28 mouse cellular contexts compared by ENCODE assay signal in genomic region chr5:97382548-97383222, GRCm38 (mm10). TPM values are rescaled to one million over a fixed set of nuclear protein-coding genes. Genes with fewer than 3 reads are reported as not detected.
A peak's percentile ranks its signal among the peaks of the same experiment; 100 is the strongest.
DNase-seq lines count a peak whose midpoint lies in the region; ATAC-seq and TF ChIP-seq lines count a peak whose summit lies in the region.
"Had no signal": no experiment of that assay in that cellular context is flagged by ENCODE, and none has a peak within 500 bp of the region (broad histone marks: within the 10 kb centered on the region; RNA-seq: fewer than 3 reads in every experiment).

No protein-coding gene starts in this region.

- DNase-seq in lung, postnatal 0 days (ENCODE audit: low spot score), result peak; percentile 27
- no peak for DNase-seq in lung, postnatal 36 days
- peak; percentile 53 for DNase-seq in Muller cell, postnatal 12 days (ENCODE audit: inconsistent ontology term)
- no peak for DNase-seq in stomach, postnatal 0 days (ENCODE audit: low spot score)
- no peak for DNase-seq in left cerebral cortex, adult 8-10 months (ENCODE audit: low spot score in 2 of 2)
- DNase-seq in heart, embryonic 10.5 days (ENCODE audit: low spot score), result no peak
- DNase-seq: adrenal gland, postnatal 25 days; cerebellum, adult 18-20 months; cerebellum, postnatal 36 days; heart, postnatal 36 days; kidney, adult 2 months; kidney, postnatal 25 days; spleen, adult 18-20 months had no signal

- WGBS in lung, postnatal 0 days, result 23% methylated on average over 14 of the region's 14 CpGs
- WGBS in intestine, embryonic 16.5 days, result 23% methylated on average over 14 of the region's 14 CpGs
- WGBS in stomach, postnatal 0 days, result 20% methylated on average over 14 of the region's 14 CpGs
- 69% methylated on average over 14 of the region's 14 CpGs for WGBS in heart, embryonic 10.5 days

- H3K27ac ChIP-seq in lung, postnatal 0 days (ENCODE audit: low read length), result no peak overlapping the region
- no peak overlapping the region for H3K27ac ChIP-seq in intestine, embryonic 16.5 days (ENCODE audit: low read length)
- no peak overlapping the region for H3K27ac ChIP-seq in stomach, postnatal 0 days (replicated peaks)
- no peak overlapping the region for H3K27ac ChIP-seq in heart, embryonic 10.5 days
- H3K27ac ChIP-seq: embryonic facial prominence, embryonic 15.5 days; heart, embryonic 13.5 days; hindbrain, embryonic 15.5 days; left cerebral cortex, adult 2 months; limb, embryonic 10.5 days; midbrain, embryonic 12.5 days; neural tube, embryonic 15.5 days had no signal

- no peaks in the 10 kb centered on the region for H3K36me3 ChIP-seq in lung, postnatal 0 days (ENCODE audit: insufficient read depth, low read length)
- H3K36me3 ChIP-seq in intestine, embryonic 16.5 days (ENCODE audit: control insufficient read depth, insufficient read depth, low read length), result no peaks in the 10 kb centered on the region
- H3K36me3 ChIP-seq in stomach, postnatal 0 days (ENCODE audit: control insufficient read depth, insufficient read depth, low read length), result no peaks in the 10 kb centered on the region
- H3K36me3 ChIP-seq in heart, embryonic 10.5 days, result no peaks in the 10 kb centered on the region
- H3K36me3 ChIP-seq: embryonic facial prominence, embryonic 15.5 days; heart, embryonic 13.5 days; hindbrain, embryonic 15.5 days; limb, embryonic 10.5 days; midbrain, embryonic 12.5 days; neural tube, embryonic 15.5 days had no signal

- TF ChIP-seq CTCF in lung, postnatal 0 days (IDR thresholded peaks at IDR 0.05), result no peak
- TF ChIP-seq CTCF in stomach, postnatal 0 days (IDR thresholded peaks at IDR 0.05; ENCODE audit: low read depth), result no peak

- H3K27me3 ChIP-seq in lung, postnatal 0 days (replicated peaks; ENCODE audit: insufficient read depth, low read length), result no peaks in the 10 kb centered on the region
- no peaks in the 10 kb centered on the region for H3K27me3 ChIP-seq in intestine, embryonic 16.5 days (replicated peaks; ENCODE audit: control insufficient read depth, insufficient read depth, low read length)
- H3K27me3 ChIP-seq in stomach, postnatal 0 days (ENCODE audit: control insufficient read depth, insufficient read depth, low read length), result no peaks in the 10 kb centered on the region
- H3K27me3 ChIP-seq in heart, embryonic 10.5 days (ENCODE audit: insufficient read depth, poor library complexity, severe bottlenecking), result no peaks in the 10 kb centered on the region
- H3K27me3 ChIP-seq: CH12.LX; embryonic facial prominence, embryonic 15.5 days; heart, embryonic 13.5 days; hindbrain, embryonic 15.5 days; midbrain, embryonic 12.5 days; neural tube, embryonic 15.5 days had no signal

- no peak overlapping the region for H3K4me3 ChIP-seq in lung, postnatal 0 days (ENCODE audit: low read depth, low read length)
- 0 out of 2 replicates have a peak overlapping the region, but pooled peaks have one; percentile 9 for H3K4me3 ChIP-seq in intestine, embryonic 16.5 days (ENCODE audit: low read length)
- no peak overlapping the region for H3K4me3 ChIP-seq in stomach, postnatal 0 days (ENCODE audit: low read depth, low read length)
- no peak overlapping the region for H3K4me3 ChIP-seq in heart, embryonic 10.5 days
- H3K4me3 ChIP-seq: embryonic facial prominence, embryonic 15.5 days; heart, embryonic 13.5 days; hindbrain, embryonic 15.5 days; left cerebral cortex, adult 2 months; limb, embryonic 10.5 days; midbrain, embryonic 12.5 days; neural tube, embryonic 15.5 days had no signal

- H3K4me1 ChIP-seq in lung, postnatal 0 days (ENCODE audit: insufficient read depth, low read depth, low read length), result no peaks in the 10 kb centered on the region
- peaks cover 5% of the 10 kb centered on the region; the same call in 1 of the 2 replicates for H3K4me1 ChIP-seq in intestine, embryonic 16.5 days (ENCODE audit: control insufficient read depth, insufficient read depth, low read length)
- H3K4me1 ChIP-seq in stomach, postnatal 0 days (replicated peaks; ENCODE audit: control insufficient read depth, insufficient read depth), result no peaks in the 10 kb centered on the region
- H3K4me1 ChIP-seq in heart, embryonic 10.5 days, result peaks cover 10% of the 10 kb centered on the region
- H3K4me1 ChIP-seq: embryonic facial prominence, embryonic 15.5 days; hindbrain, embryonic 15.5 days; limb, embryonic 10.5 days; midbrain, embryonic 12.5 days; neural tube, embryonic 15.5 days had no signal

- ATAC-seq in lung, postnatal 0 days, result peak; percentile 61
- ATAC-seq in intestine, embryonic 16.5 days, result 0 out of 2 replicates have a peak, but pooled peaks have one; percentile 31
- peak; percentile 60; the same call in 1 of the 2 replicates for ATAC-seq in stomach, postnatal 0 days (ENCODE audit: low FRiP score, low TSS enrichment)

- H3K4me2 ChIP-seq in lung, postnatal 0 days (replicated peaks; ENCODE audit: low read depth, low read length), result peak overlapping the region; percentile 36; the same call in 1 of the 2 replicates
- H3K4me2 ChIP-seq in intestine, embryonic 16.5 days (ENCODE audit: low read depth, low read length), result peak overlapping the region; percentile 33; the same call in 1 of the 2 replicates
- peak overlapping the region; percentile 11; the same call in 1 of the 2 replicates for H3K4me2 ChIP-seq in stomach, postnatal 0 days (replicated peaks; ENCODE audit: low read depth)
- H3K4me2 ChIP-seq: embryonic facial prominence, embryonic 15.5 days; heart, embryonic 13.5 days; hindbrain, embryonic 15.5 days; midbrain, embryonic 12.5 days; neural tube, embryonic 15.5 days had no signal

- no peak for TF ChIP-seq EP300 in lung, postnatal 0 days (IDR thresholded peaks at IDR 0.05)
- TF ChIP-seq EP300 in stomach, postnatal 0 days (optimal IDR thresholded peaks at IDR 0.05), result no peak

- H3K9me3 ChIP-seq in lung, postnatal 0 days (ENCODE audit: low read length), result no peaks in the 10 kb centered on the region
- H3K9me3 ChIP-seq in intestine, embryonic 16.5 days (ENCODE audit: control insufficient read depth, low read length), result no peaks in the 10 kb centered on the region
- H3K9me3 ChIP-seq in stomach, postnatal 0 days (ENCODE audit: control insufficient read depth, low read length), result no peaks in the 10 kb centered on the region
- H3K9me3 ChIP-seq in heart, embryonic 10.5 days, result no peaks in the 10 kb centered on the region
- H3K9me3 ChIP-seq: embryonic facial prominence, embryonic 15.5 days; heart, embryonic 13.5 days; hindbrain, embryonic 15.5 days; limb, embryonic 10.5 days; midbrain, embryonic 12.5 days; neural tube, embryonic 15.5 days had no signal

- no peak overlapping the region for H3K9ac ChIP-seq in lung, postnatal 0 days (replicated peaks; ENCODE audit: low read depth)
- no peak overlapping the region for H3K9ac ChIP-seq in intestine, embryonic 16.5 days (ENCODE audit: low read depth, low read length)
- no peak overlapping the region for H3K9ac ChIP-seq in stomach, postnatal 0 days (ENCODE audit: low read length)
- H3K9ac ChIP-seq: embryonic facial prominence, embryonic 15.5 days; heart, embryonic 13.5 days; hindbrain, embryonic 15.5 days; midbrain, embryonic 12.5 days; neural tube, embryonic 15.5 days had no signal

RNA-seq across cellular contexts. Expression of gene Naa11, which starts 9.5 kb away (rescaled TPM):
- 0.04 and 0.05 TPM in 2 replicates for polyA plus RNA-seq in lung, postnatal 0 days (2015; fragmentation: Nextera tagmentation; extraction: Ambion mirVana)
- 0.05 TPM in 1 of 2 replicates, not detected in the other for polyA plus RNA-seq in intestine, embryonic 16.5 days (2015; fragmentation: Nextera tagmentation; extraction: Ambion mirVana)
- not detected in 2 replicates for polyA plus RNA-seq in stomach, postnatal 0 days (2015; fragmentation: Nextera tagmentation; extraction: Ambion mirVana)
- total RNA-seq in left cerebral cortex, adult 8-10 months (2022), result under 1 TPM in 1 of 4 experiments, not detected in 3; 0.09 TPM
- not detected in 2 replicates for polyA plus RNA-seq in heart, embryonic 10.5 days (2016; fragmentation: Nextera tagmentation; extraction: Ambion mirVana)
- total RNA-seq: adrenal gland, postnatal 25 days; CH12.LX; gastrocnemius, adult 18-20 months; gastrocnemius, postnatal 4 days; heart, postnatal 36 days; liver, adult 2 months; MEL had no signal
- polyA plus RNA-seq: embryonic facial prominence, embryonic 15.5 days; heart, embryonic 13.5 days; hindbrain, embryonic 15.5 days; kidney, adult 2 months; limb, embryonic 10.5 days; liver, adult 2 months; midbrain, embryonic 12.5 days; neural tube, embryonic 15.5 days; thymus, postnatal 0 days; urinary bladder, adult 2 months had no signal

Comparison
In these comparisons a context has a peak if more than half of its experiments do, and no peak if none do; other contexts are left out.
1. DNase-seq: peak in lung, postnatal 0 days (single experiment) and Muller cell, postnatal 12 days (single experiment); none in lung, postnatal 36 days (single experiment), stomach, postnatal 0 days (single experiment), left cerebral cortex, adult 8-10 months (0 of 2) and heart, embryonic 10.5 days (single experiment).
2. Peak in every context shown above with its lines, with median percentiles within 50 percentile points of each other: ATAC-seq and H3K4me2 ChIP-seq.